Mouse (Mus musculus): ENCODE results near the gene Serpini1. TPM values are rescaled to one million over a fixed set of nuclear protein-coding genes. Genes with fewer than 3 reads are reported as not detected.
A peak's percentile ranks its signal among the peaks of the same experiment; 100 is the strongest.

Serpini1 gene
- polyA plus RNA-seq, 1 experiment: 119 TPM

- Histone ChIP-seq H3K4me3 (ENCODE audit: insufficient read depth, low read length) (no peak overlapping the region), H3K27ac (ENCODE audit: insufficient read depth, low read length) (no peak overlapping the region), H3K4me1 (ENCODE audit: control insufficient read depth, insufficient read depth, low read length) (no peaks in the 10 kb centered on the region)
- no peak for TF ChIP-seq CTCF (IDR thresholded peaks at IDR 0.05; ENCODE audit: extremely low read depth, insufficient read depth, low read length)
- TF ChIP-seq POLR2A (IDR thresholded peaks at IDR 0.05; ENCODE audit: extremely low read depth, insufficient read depth, low read length): no peak
Observed at GRCm38 (mm10) chr3:75655578-75656344, 98.4 kb downstream of the Serpini1 start.

GRCm38 (mm10) chr3:75666962-75667361, 109.6 kb downstream of the Serpini1 start:
- H3K4me3 ChIP-seq (ENCODE audit: insufficient read depth, low read length): no peak overlapping the region
- H3K27ac ChIP-seq (ENCODE audit: insufficient read depth, low read length): no peak overlapping the region
- H3K4me1 ChIP-seq (ENCODE audit: control insufficient read depth, insufficient read depth, low read length): no peaks in the 10 kb centered on the region; the same call in 1 of the 2 replicates
- TF ChIP-seq CTCF (IDR thresholded peaks at IDR 0.05; ENCODE audit: extremely low read depth, insufficient read depth, low read length) (no peak), POLR2A (IDR thresholded peaks at IDR 0.05; ENCODE audit: extremely low read depth, insufficient read depth, low read length) (no peak)

DNA sequence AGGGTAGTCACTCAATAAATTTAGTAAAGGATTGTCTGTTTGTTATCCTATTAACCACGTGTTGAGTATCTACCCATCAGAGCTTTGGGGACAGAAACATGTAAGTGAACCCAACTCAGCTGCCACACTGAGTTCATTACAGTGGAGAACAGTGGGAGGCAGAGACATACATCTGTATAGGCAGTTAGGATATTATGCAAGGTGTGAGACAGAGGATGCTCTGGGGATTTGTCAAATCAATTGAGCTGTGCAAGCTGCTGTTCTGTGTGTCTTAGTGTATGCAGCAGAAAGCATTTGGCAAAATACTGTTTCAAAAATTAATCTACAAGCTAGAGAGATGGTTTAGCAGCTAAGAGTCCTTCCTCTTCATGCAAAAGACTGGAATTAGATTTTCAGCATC, 113.1 kb downstream of the Serpini1 start:
- Histone ChIP-seq H3K4me1 (ENCODE audit: control insufficient read depth, insufficient read depth, low read length) (no peaks in the 10 kb centered on the region; the same call in 1 of the 2 replicates), H3K27ac (ENCODE audit: insufficient read depth, low read length) (0 out of 2 replicates have a peak overlapping the region, but pooled peaks have one; percentile 23), H3K4me3 (ENCODE audit: insufficient read depth, low read length) (no peak overlapping the region)
- TF ChIP-seq CTCF (IDR thresholded peaks at IDR 0.05; ENCODE audit: extremely low read depth, insufficient read depth, low read length) (no peak), POLR2A (IDR thresholded peaks at IDR 0.05; ENCODE audit: extremely low read depth, insufficient read depth, low read length) (no peak)

- Histone ChIP-seq H3K4me3 (ENCODE audit: insufficient read depth, low read length) (no peak overlapping the region), H3K27ac (ENCODE audit: insufficient read depth, low read length) (no peak overlapping the region), H3K4me1 (ENCODE audit: control insufficient read depth, insufficient read depth, low read length) (no peaks in the 10 kb centered on the region; the same call in 1 of the 2 replicates)
- no peak for TF ChIP-seq POLR2A (IDR thresholded peaks at IDR 0.05; ENCODE audit: extremely low read depth, insufficient read depth, low read length)
- no peak for TF ChIP-seq CTCF (IDR thresholded peaks at IDR 0.05; ENCODE audit: extremely low read depth, insufficient read depth, low read length)
Observed at GRCm38 (mm10) chr3:75682881-75683280, 125.5 kb downstream of the Serpini1 start.

DNA sequence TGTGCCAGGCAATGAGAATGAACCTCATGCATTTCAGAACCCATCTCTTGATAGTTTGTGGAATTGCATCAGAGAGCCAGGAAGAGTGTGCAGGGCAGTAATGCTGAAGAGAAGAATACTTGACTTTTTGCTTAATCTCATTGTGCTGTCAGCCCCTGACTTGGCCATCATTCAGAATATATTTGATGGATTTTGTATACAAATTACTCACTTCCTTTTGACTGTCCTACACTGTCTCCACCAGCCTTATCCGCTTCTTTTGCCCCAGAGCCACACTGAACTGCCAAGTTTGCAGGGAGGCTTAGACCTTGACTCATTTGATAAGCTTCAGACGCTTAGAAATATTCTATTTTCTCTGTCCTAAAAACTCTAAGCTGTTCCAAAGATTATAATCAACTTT, 129.4 kb downstream of the Serpini1 start:
- Histone ChIP-seq H3K4me3 (ENCODE audit: insufficient read depth, low read length) (no peak overlapping the region), H3K4me1 (ENCODE audit: control insufficient read depth, insufficient read depth, low read length) (no peaks in the 10 kb centered on the region; the same call in 1 of the 2 replicates), H3K27ac (ENCODE audit: insufficient read depth, low read length) (peak overlapping the region; percentile 78)
- TF ChIP-seq POLR2A (IDR thresholded peaks at IDR 0.05; ENCODE audit: extremely low read depth, insufficient read depth, low read length) (no peak), CTCF (IDR thresholded peaks at IDR 0.05; ENCODE audit: extremely low read depth, insufficient read depth, low read length) (no peak)

DNA sequence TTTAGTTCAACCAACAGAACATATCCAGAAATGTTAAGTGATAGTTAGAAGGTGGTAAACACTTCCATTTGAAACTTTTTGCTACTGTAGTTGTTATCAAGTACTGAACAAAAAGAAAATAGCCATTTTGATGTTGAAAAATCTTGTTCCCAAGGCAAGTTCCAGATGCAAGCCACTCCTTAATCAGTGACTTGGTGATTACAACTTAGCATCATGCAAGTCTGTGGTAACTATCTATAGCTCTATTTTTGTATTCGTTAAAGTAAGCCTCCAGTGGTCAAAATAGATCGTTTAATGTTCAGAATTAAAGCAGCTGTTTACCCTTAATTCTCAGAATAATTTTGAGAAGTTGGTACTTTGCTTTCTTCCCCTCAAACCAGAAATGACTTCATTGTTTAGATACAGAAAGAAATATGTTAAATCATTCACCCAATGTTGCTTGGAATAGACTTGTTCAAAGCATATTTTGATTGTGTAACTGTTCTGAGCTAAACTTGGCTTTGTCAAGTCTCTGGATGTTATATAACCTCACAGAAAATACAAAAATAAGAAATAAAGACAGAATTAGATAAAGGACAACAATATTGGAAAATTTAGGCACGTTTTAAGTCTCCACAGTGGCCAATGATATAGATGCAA, 130.0 kb downstream of the Serpini1 start:
- no peak overlapping the region; the same call in 1 of the 2 replicates for H3K27ac ChIP-seq (ENCODE audit: insufficient read depth, low read length)
- no peak for TF ChIP-seq POLR2A (IDR thresholded peaks at IDR 0.05; ENCODE audit: extremely low read depth, insufficient read depth, low read length)
- no peak for TF ChIP-seq CTCF (IDR thresholded peaks at IDR 0.05; ENCODE audit: extremely low read depth, insufficient read depth, low read length)
- H3K4me1 ChIP-seq (ENCODE audit: control insufficient read depth, insufficient read depth, low read length): no peaks in the 10 kb centered on the region; the same call in 1 of the 2 replicates
- H3K4me3 ChIP-seq (ENCODE audit: insufficient read depth, low read length): no peak overlapping the region

DNA sequence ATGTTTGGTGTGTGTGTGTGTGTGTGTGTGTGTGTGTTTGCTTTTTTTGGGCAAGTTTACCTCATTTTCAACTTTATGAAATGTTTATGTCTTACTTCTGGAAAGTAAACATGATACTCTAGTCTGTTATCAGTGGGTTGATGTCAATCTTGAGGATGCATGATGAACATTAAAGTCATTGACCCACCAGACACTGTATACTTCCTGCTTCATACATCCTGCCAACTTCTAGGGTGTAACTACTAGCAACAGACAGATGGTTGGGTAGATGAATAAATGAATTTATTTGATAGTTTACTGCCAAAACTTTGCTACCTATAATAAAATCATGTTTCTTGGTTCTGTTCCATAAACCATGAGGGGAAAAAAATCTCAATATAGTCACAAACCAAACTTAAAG, 133.0 kb downstream of the Serpini1 start:
- H3K4me1 ChIP-seq (ENCODE audit: control insufficient read depth, insufficient read depth, low read length): no peaks in the 10 kb centered on the region; the same call in 1 of the 2 replicates
- no peak for TF ChIP-seq CTCF (IDR thresholded peaks at IDR 0.05; ENCODE audit: extremely low read depth, insufficient read depth, low read length)
- TF ChIP-seq POLR2A (IDR thresholded peaks at IDR 0.05; ENCODE audit: extremely low read depth, insufficient read depth, low read length): no peak
- no peak overlapping the region for H3K27ac ChIP-seq (ENCODE audit: insufficient read depth, low read length)
- no peak overlapping the region for H3K4me3 ChIP-seq (ENCODE audit: insufficient read depth, low read length)

DNA sequence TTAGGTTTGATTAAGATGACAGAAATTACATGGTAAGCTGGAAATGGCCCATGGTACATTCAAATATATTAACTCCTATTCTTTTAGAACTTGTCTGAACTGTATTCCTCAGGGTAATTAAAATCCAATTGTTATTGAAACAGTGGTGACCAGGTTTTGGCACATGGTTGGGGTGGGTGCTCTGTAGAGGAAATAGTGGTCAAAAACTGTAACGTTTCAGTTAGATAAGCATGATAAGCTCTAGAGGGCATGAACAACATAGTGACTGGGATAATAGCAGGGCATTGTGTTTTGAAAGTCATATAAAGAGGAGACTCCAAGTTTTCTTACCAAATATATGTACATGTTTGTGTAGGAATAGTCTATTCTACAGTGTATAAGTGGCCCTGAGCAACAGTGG, 134.7 kb downstream of the Serpini1 start:
- Histone ChIP-seq H3K4me1 (ENCODE audit: control insufficient read depth, insufficient read depth, low read length) (no peaks in the 10 kb centered on the region; the same call in 1 of the 2 replicates), H3K4me3 (ENCODE audit: insufficient read depth, low read length) (no peak overlapping the region), H3K27ac (ENCODE audit: insufficient read depth, low read length) (no peak overlapping the region)
- TF ChIP-seq POLR2A (IDR thresholded peaks at IDR 0.05; ENCODE audit: extremely low read depth, insufficient read depth, low read length) (no peak), CTCF (IDR thresholded peaks at IDR 0.05; ENCODE audit: extremely low read depth, insufficient read depth, low read length) (no peak)

Other genes with a start within 250 kb of the Serpini1 start
- 0.06 and 0.19 TPM in 2 replicates for gene Wdr49, start 75.4 kb upstream of the Serpini1 start, polyA plus RNA-seq (2012; rRNA removed)
- 38.8 and 43.3 TPM in 2 replicates for gene Pdcd10, start 691 bp upstream of the Serpini1 start, polyA plus RNA-seq (2012; rRNA removed)
- not detected in 2 replicates for gene Gm29133, start 190.7 kb downstream of the Serpini1 start, polyA plus RNA-seq (2012; rRNA removed)

Data from cortical plate, adult 2 months (tissue).